Mouse (Mus musculus) midbrain, embryonic 14.5 days (tissue): ENCODE data around the gene Cnn2. TPM values are rescaled to one million over a fixed set of nuclear protein-coding genes. Genes with fewer than 3 reads are reported as not detected.

Experiments
- ATAC-seq: fragments of 200-750 bp; cut with Nextera tagmentation; 2 replicates; pipeline ENCODE4 v1.8.0; 2017; ENCODE audit warnings: moderate number of reproducible peaks, moderate library complexity; ENCODE audit not compliant: low FRiP score, low TSS enrichment
- DNase-seq: peaks from one replicate; pipeline ENCODE4 v3.0.0-alpha.2; 2015
- H3K27ac ChIP-seq: fragments of 300-500 bp; sonication (generic); replicated peaks from 2 replicates; pipeline ENCODE4 v1.5.1; 2014; ENCODE audit warnings: mild to moderate bottlenecking, low read depth, low read length, moderate library complexity
- H3K27me3 ChIP-seq: fragments of 300-500 bp; sonication (generic); 2 replicates; pipeline ENCODE4 v1.6.1; 2014; ENCODE audit warnings: low read length, control low read depth, mixed read lengths; ENCODE audit not compliant: control insufficient read depth, insufficient read depth
- H3K36me3 ChIP-seq: fragments of 300-500 bp; sonication (generic); 2 replicates; pipeline ENCODE4 v1.6.1; 2014; ENCODE audit warnings: low read length, control low read depth; ENCODE audit not compliant: control insufficient read depth, insufficient read depth
- H3K4me1 ChIP-seq: fragments of 300-500 bp; sonication (generic); 2 replicates; pipeline ENCODE4 v1.6.1; 2014; ENCODE audit warnings: mild to moderate bottlenecking, antibody characterized with exemption, low read length, control low read depth; ENCODE audit not compliant: control insufficient read depth, insufficient read depth
- H3K4me2 ChIP-seq: fragments of 300-500 bp; sonication (generic); 2 replicates; pipeline ENCODE4 v1.6.1; 2014; ENCODE audit warnings: mild to moderate bottlenecking, low read length, moderate library complexity
- H3K4me3 ChIP-seq: fragments of 300-500 bp; sonication (generic); replicated peaks from 2 replicates; pipeline ENCODE4 v1.5.1; 2014; ENCODE audit warnings: low read depth, low read length
- H3K9ac ChIP-seq: fragments of 300-500 bp; sonication (generic); replicated peaks from 2 replicates; pipeline ENCODE4 v1.6.1; 2014; ENCODE audit warnings: mild to moderate bottlenecking, low read length, moderate library complexity
- H3K9me3 ChIP-seq: fragments of 300-500 bp; sonication (generic); 2 replicates; pipeline ENCODE4 v1.6.1; 2016; ENCODE audit warnings: low read length, control low read depth, mixed read lengths; ENCODE audit not compliant: control insufficient read depth
- WGBS: fragments of 180-500 bp; shearing (Covaris S2); extraction: QIAGEN DNeasy Blood & Tissue Kit; methylation state at CpG from one replicate; pipeline ENCODE4 v1.1.7; 2014; 5-methylcytosine and 5-hydroxymethylcytosine counted together
- polyA plus RNA-seq: library from polyadenylated mRNA; unstranded; fragments of >200 nt; fragmentation: Nextera tagmentation; extraction: Ambion mirVana; gene quantifications from 2 replicates; pipeline ENCODE4 v1.2.1, GENCODE M21; 2014

Gene Cnn2
- polyA plus RNA-seq, 1 experiment from 2014 or later = 35.0 TPM

GRCm38 (mm10) chr10:80020603-80021319 is 32.4 kb downstream of the Cnn2 start:
- Histone ChIP-seq H3K4me2 (no peak overlapping the region), H3K9me3 (no peaks in the 10 kb centered on the region), H3K27ac (no peak overlapping the region), H3K9ac (no peak overlapping the region), H3K27me3 (peaks cover 10% of the 10 kb centered on the region; the same call in 1 of the 2 replicates), H3K4me1 (0 out of 2 replicates have a peak, but pooled peaks cover 2% of the 10 kb centered on the region), H3K36me3 (no peaks in the 10 kb centered on the region), H3K4me3 (no peak overlapping the region)
- ATAC-seq (no peak), DNase-seq (no peak)
- 87% methylated on average over 18 of the region's 18 CpGs for WGBS

GRCm38 (mm10) chr10:80021320-80021641 is 32.9 kb downstream of the Cnn2 start:
- Histone ChIP-seq H3K4me3 (no peak overlapping the region), H3K9me3 (no peaks in the 10 kb centered on the region), H3K9ac (no peak overlapping the region), H3K36me3 (no peaks in the 10 kb centered on the region), H3K27me3 (peaks cover 10% of the 10 kb centered on the region; the same call in 1 of the 2 replicates), H3K4me2 (no peak overlapping the region), H3K27ac (no peak overlapping the region), H3K4me1 (0 out of 2 replicates have a peak, but pooled peaks cover 2% of the 10 kb centered on the region)
- WGBS = 94% methylated on average over 13 of the region's 13 CpGs
- ATAC-seq (no peak), DNase-seq (no peak)

DNA sequence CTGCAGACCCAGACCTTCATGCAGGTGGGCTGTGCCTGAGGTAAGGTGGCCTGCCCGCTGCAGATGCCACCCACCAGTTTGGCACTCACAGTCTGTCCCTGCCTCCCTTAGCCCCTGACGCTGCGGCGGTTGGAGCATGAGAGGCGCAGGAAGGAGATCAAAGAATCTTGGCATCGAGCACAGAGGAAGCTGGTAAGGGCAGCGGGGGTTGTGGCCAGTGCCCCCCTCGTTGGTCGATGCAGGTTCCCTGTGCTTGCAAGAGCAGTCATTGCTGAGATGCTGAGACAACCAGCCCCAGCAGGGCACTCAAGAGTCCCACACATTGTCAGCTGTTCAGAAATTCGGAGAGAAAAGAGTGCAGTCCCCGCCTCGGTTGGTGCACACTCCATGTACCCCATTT is 33.8 kb downstream of the Cnn2 start:
- DNase-seq (no peak), ATAC-seq (no peak)
- H3K4me2 ChIP-seq = no peak overlapping the region
- 0 out of 2 replicates have a peak, but pooled peaks cover 2% of the 10 kb centered on the region for H3K4me1 ChIP-seq
- H3K27me3 ChIP-seq = peaks cover 10% of the 10 kb centered on the region; the same call in 1 of the 2 replicates
- no peaks in the 10 kb centered on the region for H3K9me3 ChIP-seq
- H3K9ac ChIP-seq = no peak overlapping the region
- no peaks in the 10 kb centered on the region for H3K36me3 ChIP-seq
- 89% methylated on average over 12 of the region's 12 CpGs for WGBS
- no peak overlapping the region for H3K27ac ChIP-seq
- no peak overlapping the region for H3K4me3 ChIP-seq

DNA sequence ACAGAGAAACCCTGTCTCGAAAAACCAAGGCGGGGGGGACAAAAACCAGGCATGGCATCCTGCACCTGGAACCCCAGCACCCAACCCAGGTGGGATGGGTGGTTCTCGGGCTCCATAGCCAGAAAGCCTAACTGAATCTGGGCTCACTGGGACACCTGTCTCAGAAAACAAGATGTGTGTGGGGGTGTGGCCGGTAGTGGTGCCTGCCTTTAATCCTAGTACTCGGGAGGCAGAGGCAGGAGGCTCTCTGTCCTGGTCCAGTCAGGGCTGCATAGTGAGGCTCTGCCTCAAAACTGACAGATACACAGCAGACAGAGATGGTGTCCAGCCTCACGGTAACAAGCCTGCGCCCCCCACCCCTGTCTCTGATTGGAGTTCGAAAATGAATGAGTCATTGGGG is 34.4 kb downstream of the Cnn2 start:
- no peak overlapping the region for H3K9ac ChIP-seq
- WGBS = 89% methylated on average over 8 of the region's 8 CpGs

GRCm38 (mm10) chr10:80023758-80024157 is 35.4 kb downstream of the Cnn2 start:
- Histone ChIP-seq H3K27ac (no peak overlapping the region), H3K9ac (no peak overlapping the region), H3K36me3 (no peaks in the 10 kb centered on the region), H3K4me2 (no peak overlapping the region), H3K4me3 (no peak overlapping the region), H3K4me1 (0 out of 2 replicates have a peak, but pooled peaks cover 2% of the 10 kb centered on the region), H3K27me3 (peaks cover 10% of the 10 kb centered on the region; the same call in 1 of the 2 replicates), H3K9me3 (no peaks in the 10 kb centered on the region)
- DNase-seq = no peak
- no peak for ATAC-seq
- 89% methylated on average over 5 of the region's 5 CpGs for WGBS

More for the DNA sequence above, 34.4 kb downstream of the Cnn2 start:
- H3K4me1 ChIP-seq = 0 out of 2 replicates have a peak, but pooled peaks cover 2% of the 10 kb centered on the region
- no peak overlapping the region for H3K4me2 ChIP-seq
- H3K36me3 ChIP-seq = no peaks in the 10 kb centered on the region
- ATAC-seq = no peak
- H3K9me3 ChIP-seq = no peaks in the 10 kb centered on the region
- H3K27ac ChIP-seq = no peak overlapping the region
- peaks cover 10% of the 10 kb centered on the region; the same call in 1 of the 2 replicates for H3K27me3 ChIP-seq
- H3K4me3 ChIP-seq = no peak overlapping the region
- DNase-seq = no peak

DNA sequence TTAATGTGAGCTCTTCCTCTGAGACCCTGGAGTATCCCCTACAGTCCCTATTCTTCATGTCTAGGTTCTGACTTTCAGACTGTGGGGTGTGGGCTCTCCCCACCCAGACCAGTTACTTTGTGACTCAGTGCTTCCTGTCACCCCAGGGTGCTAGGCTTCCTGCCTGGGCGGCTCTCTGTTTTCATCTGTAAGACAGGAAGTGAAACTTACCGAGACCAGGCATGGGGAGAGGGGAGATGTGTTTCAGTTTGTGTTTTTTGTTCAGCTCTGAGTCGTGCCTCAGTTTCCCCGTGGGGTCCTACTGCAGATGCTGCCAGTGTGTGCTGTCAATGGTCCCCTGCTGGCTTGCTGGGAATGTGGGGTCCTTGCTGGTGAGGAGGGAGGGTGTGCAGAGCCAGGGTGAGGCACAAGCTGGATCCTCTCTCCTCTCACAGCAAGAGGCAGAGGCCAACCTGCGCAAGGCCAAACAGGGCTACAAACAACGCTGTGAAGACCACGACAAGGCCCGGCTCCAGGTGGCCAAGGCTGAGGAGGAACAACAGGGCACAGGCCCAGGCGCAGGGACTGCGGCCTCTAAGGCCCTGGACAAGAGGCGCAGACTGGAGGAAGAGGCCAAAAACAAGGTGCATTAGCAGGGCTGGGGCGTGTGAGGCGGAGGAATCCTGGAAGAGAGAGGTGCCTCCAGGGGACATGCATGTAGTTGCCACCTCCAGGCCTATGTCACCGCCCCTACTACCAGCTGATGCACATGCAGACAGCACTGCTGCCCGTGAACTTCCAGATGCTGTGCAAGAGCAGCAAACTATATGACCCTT is 36.1 kb downstream of the Cnn2 start:
- Histone ChIP-seq H3K4me1 (no peaks in the 10 kb centered on the region), H3K27me3 (peaks cover 5% of the 10 kb centered on the region; the same call in 1 of the 2 replicates), H3K36me3 (no peaks in the 10 kb centered on the region), H3K4me2 (no peak overlapping the region), H3K27ac (no peak overlapping the region), H3K4me3 (no peak overlapping the region), H3K9me3 (no peaks in the 10 kb centered on the region), H3K9ac (no peak overlapping the region)
- 79% methylated on average over 15 of the region's 15 CpGs for WGBS
- DNase-seq (no peak), ATAC-seq (no peak)

DNA sequence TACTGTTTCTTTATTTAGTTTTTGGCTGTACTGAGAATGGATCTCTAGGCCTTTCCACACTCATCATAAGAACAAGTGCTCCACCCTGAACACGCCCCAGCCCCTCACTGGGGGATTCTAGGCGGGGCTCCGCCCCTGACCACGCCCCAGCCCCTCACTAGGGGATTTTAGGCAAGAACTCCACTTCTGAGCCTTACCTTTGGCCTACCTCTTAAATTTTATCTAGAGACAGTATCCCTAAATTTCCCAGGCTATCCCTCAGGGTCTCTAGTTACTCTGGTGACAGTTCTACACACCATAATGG is 36.6 kb downstream of the Cnn2 start:
- DNase-seq (no peak), ATAC-seq (no peak)
- Histone ChIP-seq H3K27ac (no peak overlapping the region), H3K4me1 (no peaks in the 10 kb centered on the region), H3K36me3 (no peaks in the 10 kb centered on the region), H3K4me3 (no peak overlapping the region), H3K4me2 (no peak overlapping the region), H3K9ac (no peak overlapping the region), H3K27me3 (no peaks in the 10 kb centered on the region; the same call in 1 of the 2 replicates), H3K9me3 (no peaks in the 10 kb centered on the region)
- WGBS = 64% methylated on average over 4 of the region's 4 CpGs

DNA sequence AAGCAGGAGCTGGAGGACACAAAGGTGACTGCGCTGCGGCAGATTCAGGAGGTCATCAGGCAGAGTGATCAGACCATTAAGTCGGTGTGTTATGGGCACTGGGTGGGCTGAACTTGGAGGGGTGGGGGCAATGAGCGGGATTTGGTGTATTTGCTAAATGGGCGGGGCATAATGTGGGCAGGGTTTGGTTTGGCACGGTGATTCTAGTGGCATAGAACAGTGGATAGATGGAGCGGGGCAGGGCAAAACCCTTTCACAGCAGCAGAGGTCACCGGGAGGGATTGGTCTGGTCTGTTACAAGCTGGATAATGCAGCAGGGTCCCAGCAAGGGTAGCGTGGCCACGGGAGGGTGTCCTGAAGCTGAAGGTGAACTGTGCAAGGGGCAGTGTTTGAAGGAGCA is 37.1 kb downstream of the Cnn2 start:
- WGBS = 77% methylated on average over 10 of the region's 10 CpGs
- no peaks in the 10 kb centered on the region for H3K36me3 ChIP-seq
- no peak overlapping the region for H3K27ac ChIP-seq
- H3K9ac ChIP-seq = no peak overlapping the region
- no peak for ATAC-seq
- H3K4me1 ChIP-seq = no peaks in the 10 kb centered on the region
- H3K4me2 ChIP-seq = no peak overlapping the region
- no peak overlapping the region for H3K4me3 ChIP-seq
- H3K9me3 ChIP-seq = no peaks in the 10 kb centered on the region
- no peak for DNase-seq
- no peaks in the 10 kb centered on the region for H3K27me3 ChIP-seq
